ENCODE assay signal across 13 mouse cellular contexts in the genomic region with DNA sequence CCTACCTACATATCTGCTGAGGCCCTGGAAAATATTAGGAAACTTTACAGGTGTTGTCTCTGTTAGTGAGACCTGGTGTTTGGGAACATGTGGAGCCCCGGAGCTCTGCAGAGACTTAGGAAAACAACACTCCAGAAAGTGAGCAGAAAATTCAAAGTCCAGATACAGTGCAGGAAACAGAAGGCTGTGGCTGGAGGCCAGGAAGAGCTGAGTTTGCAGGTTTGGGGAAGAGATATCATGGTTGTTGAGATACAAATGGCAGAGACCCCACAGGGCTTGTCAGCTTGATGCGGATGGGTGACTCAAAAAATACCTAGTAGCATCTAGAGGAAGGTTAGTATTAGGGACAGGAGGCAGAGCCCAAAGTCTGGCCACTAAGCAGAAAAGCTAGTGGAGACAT.
"Had no signal": no experiment of that assay in that cellular context is flagged by ENCODE, and none has a peak within 500 bp of the region (broad histone marks: within the 10 kb centered on the region; RNA-seq: fewer than 3 reads in every experiment).

No protein-coding gene starts in this region.

- H3K4me3 ChIP-seq: layer of hippocampus, adult 2 months; limb, embryonic 13.5 days; midbrain, embryonic 10.5 days; myocyte; neural tube, embryonic 15.5 days had no signal

- H3K9ac ChIP-seq: limb, embryonic 13.5 days; liver, embryonic 14.5 days; neural tube, embryonic 15.5 days had no signal

- H3K9me3 ChIP-seq: limb, embryonic 13.5 days; midbrain, embryonic 10.5 days; neural tube, embryonic 15.5 days had no signal

- H3K27me3 ChIP-seq: limb, embryonic 13.5 days; neural tube, embryonic 15.5 days had no signal

- H3K27ac ChIP-seq: hindbrain, postnatal 0 days; kidney, postnatal 0 days; layer of hippocampus, adult 2 months; limb, embryonic 13.5 days; liver, embryonic 14.5 days; midbrain, embryonic 10.5 days; neural tube, embryonic 15.5 days; stomach, postnatal 0 days had no signal

- H3K4me2 ChIP-seq: limb, embryonic 13.5 days; neural tube, embryonic 15.5 days had no signal

- DNase-seq: left cerebral cortex, postnatal 4 days; lung, adult 18-20 months; right cerebral cortex, adult 18-20 months; thymus, postnatal 4 days had no signal

- ATAC-seq: hindbrain, postnatal 0 days had no signal
